Comparison of ENCODE assay signal across 9 mouse cellular contexts in genomic region chr16:21845800-21846671, GRCm38 (mm10). TPM values are rescaled to one million over a fixed set of nuclear protein-coding genes. Genes with fewer than 3 reads are reported as not detected.
DNase-seq lines count a peak whose midpoint lies in the region; ATAC-seq and TF ChIP-seq lines count a peak whose summit lies in the region.
"Had no signal": no experiment of that assay in that cellular context is flagged by ENCODE, and none has a peak within 500 bp of the region (broad histone marks: within the 10 kb centered on the region; RNA-seq: fewer than 3 reads in every experiment).

No protein-coding gene starts in this region.

- H3K9ac ChIP-seq in hindbrain, embryonic 15.5 days: peak overlapping the region; percentile 52

- DNase-seq in heart, adult 11 months: peak; percentile 96
- no peak for DNase-seq in heart, postnatal 25 days (ENCODE audit: low spot score)
- peak; percentile 79 to 93 for DNase-seq in cerebellum, adult 2 months
- peak; percentile 51 to 68 for DNase-seq in left cerebral cortex, adult 2 months (ENCODE audit: extremely low spot score in 1 of 2, low spot score in 2 of 2)
- peak; percentile 73 to 77 for DNase-seq in lung, postnatal 4 days
- peak; percentile 27 for DNase-seq in skeletal muscle tissue, adult 2 months (ENCODE audit: low read depth, low spot score)

- WGBS in cerebellum, adult 2 months: under 1% methylated on average over 16 of the region's 16 CpGs
- 1% methylated on average over 16 of the region's 16 CpGs for WGBS in hindbrain, embryonic 15.5 days

- TF ChIP-seq CTCF in cerebellum, adult 2 months (IDR thresholded peaks at IDR 0.05; ENCODE audit: borderline replicate concordance, insufficient read depth, low read depth, low read length): no peak
- no peak for TF ChIP-seq CTCF in left cerebral cortex, adult 2 months (IDR thresholded peaks at IDR 0.05)

- H3K27me3 ChIP-seq in cerebellum, adult 2 months (ENCODE audit: control insufficient read depth, insufficient read depth, low read length): no peaks in the 10 kb centered on the region
- no peaks in the 10 kb centered on the region for H3K27me3 ChIP-seq in hindbrain, embryonic 15.5 days

- peak; percentile 99 for ATAC-seq in frontal cortex, adult (ENCODE audit: low TSS enrichment)
- ATAC-seq in hindbrain, embryonic 15.5 days (ENCODE audit: low FRiP score, low read depth): peak; percentile 100

- H3K27ac ChIP-seq in cerebellum, adult 2 months (ENCODE audit: insufficient read depth, low read length): peak overlapping the region; percentile 53
- H3K27ac ChIP-seq in hindbrain, embryonic 15.5 days (replicated peaks): peak overlapping the region; percentile 83
- H3K27ac ChIP-seq in left cerebral cortex, adult 2 months: peak overlapping the region; percentile 71

- H3K36me3 ChIP-seq in hindbrain, embryonic 15.5 days: no peaks in the 10 kb centered on the region
- H3K36me3 ChIP-seq: G1E had no signal

- no peaks in the 10 kb centered on the region for H3K9me3 ChIP-seq in hindbrain, embryonic 15.5 days
- H3K9me3 ChIP-seq: G1E had no signal

- peak overlapping the region; percentile 57 for H3K4me3 ChIP-seq in cerebellum, adult 2 months (replicated peaks; ENCODE audit: insufficient read depth, low read depth, low read length)
- H3K4me3 ChIP-seq in hindbrain, embryonic 15.5 days: peak overlapping the region; percentile 43
- peak overlapping the region; percentile 57 for H3K4me3 ChIP-seq in left cerebral cortex, adult 2 months

- intact Hi-C loops in heart, postnatal 25 days (cut with DNase I): loop anchor here (10.0 kb wide), 1 partner anchor 159 kb away; the partner anchor contains the start of gene Senp2
- intact Hi-C loops in left cerebral cortex, adult 2 months (cut with DNase I): loop anchor here (1.0 to 5.0 kb wide), 2 partner anchors 66 to 163 kb away; partner anchors contain the start of gene Senp2

- H3K4me2 ChIP-seq in hindbrain, embryonic 15.5 days: peak overlapping the region; percentile 62

- TF ChIP-seq POLR2A in cerebellum, adult 2 months (IDR thresholded peaks at IDR 0.05; ENCODE audit: borderline replicate concordance, insufficient read depth, low read length): peak; percentile 40; the same call in 1 of the 2 replicates

- peaks cover 3% of the 10 kb centered on the region; the same call in 1 of the 2 replicates for H3K4me1 ChIP-seq in cerebellum, adult 2 months (ENCODE audit: control insufficient read depth, insufficient read depth, low read length)
- peaks cover 19% of the 10 kb centered on the region for H3K4me1 ChIP-seq in hindbrain, embryonic 15.5 days (replicated peaks)

RNA-seq across cellular contexts. Expression of gene Map3k13, which starts 51.9 kb away (rescaled TPM):
- under 1 TPM; 0.81 to 0.89 TPM for total RNA-seq in heart, postnatal 25 days (2021)
- 13.1 and 13.3 TPM in 2 replicates for polyA plus RNA-seq in cerebellum, adult 2 months (2012; rRNA removed)
- 6.4 and 6.5 TPM in 2 replicates for polyA plus RNA-seq in hindbrain, embryonic 15.5 days (2015; fragmentation: Nextera tagmentation; extraction: Ambion mirVana)
- 10 to 100 TPM; 15.3 to 19.0 TPM for total RNA-seq in left cerebral cortex, adult 2 months (2021)

RNA-seq across cellular contexts. Expression of gene Ehhadh, which starts 58.4 kb away (rescaled TPM):
- total RNA-seq in heart, postnatal 25 days (2021): 10 to 100 TPM; 12.1 to 13.8 TPM
- 3.8 and 4.4 TPM in 2 replicates for polyA plus RNA-seq in cerebellum, adult 2 months (2012; rRNA removed)
- 1.8 TPM in 2 replicates for polyA plus RNA-seq in hindbrain, embryonic 15.5 days (2015; fragmentation: Nextera tagmentation; extraction: Ambion mirVana)
- 1 to 10 TPM; 1.3 to 2.0 TPM for total RNA-seq in left cerebral cortex, adult 2 months (2021)

Comparison
In these comparisons a context has a peak if more than half of its experiments do, and no peak if none do; other contexts are left out.
1. RNA of gene Map3k13, which starts 51.9 kb away (total RNA-seq): 15.3 to 19.0 TPM in left cerebral cortex, adult 2 months; 0.81 to 0.89 TPM in heart, postnatal 25 days; every median in the first group is over 4 times any median in the second.
2. RNA of gene Ehhadh, which starts 58.4 kb away (total RNA-seq): 12.1 to 13.8 TPM in heart, postnatal 25 days; 1.3 to 2.0 TPM in left cerebral cortex, adult 2 months; every median in the first group is over 4 times any median in the second.
3. Peak in every context shown above with its lines, with median percentiles within 50 percentile points of each other: H3K27ac ChIP-seq and H3K4me3 ChIP-seq.